Mouse (Mus musculus): Measurements from ENCODE around the gene Tmem232. TPM values are rescaled to one million over a fixed set of nuclear protein-coding genes. Genes with fewer than 3 reads are reported as not detected.

Tmem232 gene
- polyA plus RNA-seq, 1 experiment from 2014 or later: not detected

Small RNAs within 50 kb of the gene (microRNA-seq; reads per million reads assigned to microRNA genes)
- gene Gm25731: not detected

Other genes starting within 250 kb of the Tmem232 start
- gene Vapa, start 72.8 kb upstream of the Tmem232 start, polyA plus RNA-seq (2016; fragmentation: Nextera tagmentation; extraction: Ambion mirVana): 106 and 107 TPM in 2 replicates
- gene Txndc2, start 101.4 kb upstream of the Tmem232 start, polyA plus RNA-seq (2016; fragmentation: Nextera tagmentation; extraction: Ambion mirVana): not detected in 2 replicates
- 7.0 and 7.7 TPM in 2 replicates for gene Rab31, start 232.0 kb upstream of the Tmem232 start, polyA plus RNA-seq (2016; fragmentation: Nextera tagmentation; extraction: Ambion mirVana)
- 17.9 and 18.1 TPM in 2 replicates for gene Ppp4r1, start 241.8 kb upstream of the Tmem232 start, polyA plus RNA-seq (2016; fragmentation: Nextera tagmentation; extraction: Ambion mirVana)